Mouse (Mus musculus) forebrain, embryonic 14.5 days (tissue): ENCODE results near the gene Stambpl1. TPM values are rescaled to one million over a fixed set of nuclear protein-coding genes. Genes with fewer than 3 reads are reported as not detected.

Source experiments
- polyA plus RNA-seq: library from polyadenylated mRNA; unstranded; fragments of >200 nt; fragmentation: Nextera tagmentation; extraction: Ambion mirVana; gene quantifications from 2 replicates; pipeline ENCODE4 v1.2.1, GENCODE M21; 2014

The Stambpl1 gene
- polyA plus RNA-seq, 1 experiment from 2014 or later, result 5.6 TPM

Other genes with a start within 250 kb of the Stambpl1 start
- not detected in 2 replicates for gene Lipf, start 231.0 kb upstream of the Stambpl1 start, polyA plus RNA-seq
- gene Lipk, start 183.9 kb upstream of the Stambpl1 start, polyA plus RNA-seq, result not detected in 2 replicates
- gene Lipn, start 124.9 kb upstream of the Stambpl1 start, polyA plus RNA-seq, result not detected in 2 replicates
- gene Lipm, start 91.3 kb upstream of the Stambpl1 start, polyA plus RNA-seq, result not detected in 2 replicates
- gene Ankrd22, start 26.2 kb upstream of the Stambpl1 start, polyA plus RNA-seq, result not detected in 2 replicates
- 9.9 and 13.9 TPM in 2 replicates for gene Acta2, start 63.4 kb downstream of the Stambpl1 start, polyA plus RNA-seq
- 0.28 and 0.33 TPM in 2 replicates for gene Fas, start 98.4 kb downstream of the Stambpl1 start, polyA plus RNA-seq